Comparison of ENCODE assay signal across 7 mouse cellular contexts in genomic region chr7:115615697-115616237, GRCm38 (mm10).
DNase-seq lines count a peak whose midpoint lies in the region; ATAC-seq and TF ChIP-seq lines count a peak whose summit lies in the region.

No protein-coding gene starts in this region.

- no peak for TF ChIP-seq POLR2A in small intestine, adult 2 months (IDR thresholded peaks at IDR 0.05; ENCODE audit: low read depth, low read length)

- peak overlapping the region; percentile 33 for H3K4me3 ChIP-seq in embryonic facial prominence, embryonic 10.5 days
- peak overlapping the region; percentile 40 for H3K4me3 ChIP-seq in lung, postnatal 0 days (ENCODE audit: low read depth, low read length)
- no peak overlapping the region for H3K4me3 ChIP-seq in small intestine, adult 2 months (ENCODE audit: low read depth, low read length)

- TF ChIP-seq CTCF in lung, postnatal 0 days (IDR thresholded peaks at IDR 0.05): no peak
- TF ChIP-seq CTCF in small intestine, adult 2 months (IDR thresholded peaks at IDR 0.05; ENCODE audit: extremely low read depth, insufficient read length, insufficient replicate concordance, low read depth, low read length): no peak

- peak; percentile 73 for DNase-seq in Muller cell, postnatal 12 days (ENCODE audit: inconsistent ontology term)
- no peak for DNase-seq in embryonic facial prominence, embryonic 10.5 days (ENCODE audit: low spot score)
- peak; percentile 82 for DNase-seq in lung, postnatal 0 days (ENCODE audit: low spot score)
- DNase-seq in right cerebral cortex, postnatal 25 days: no peak
- no peak for DNase-seq in left cerebral cortex, adult 9 months (ENCODE audit: low spot score in 2 of 2)

- H3K9ac ChIP-seq in lung, postnatal 0 days (replicated peaks; ENCODE audit: low read depth): peak overlapping the region; percentile 53

- H3K4me2 ChIP-seq in lung, postnatal 0 days (replicated peaks; ENCODE audit: low read depth, low read length): peak overlapping the region; percentile 50

- H3K36me3 ChIP-seq in embryonic facial prominence, embryonic 10.5 days (replicated peaks): no peaks in the 10 kb centered on the region
- no peaks in the 10 kb centered on the region for H3K36me3 ChIP-seq in lung, postnatal 0 days (ENCODE audit: insufficient read depth, low read length)
- H3K36me3 ChIP-seq in small intestine, adult 2 months (ENCODE audit: control insufficient read depth, insufficient read depth, low read length): no peaks in the 10 kb centered on the region

- 0 out of 2 replicates have a peak, but pooled peaks cover 8% of the 10 kb centered on the region for H3K27me3 ChIP-seq in embryonic facial prominence, embryonic 10.5 days (replicated peaks; ENCODE audit: low read depth, poor library complexity, severe bottlenecking)
- no peaks in the 10 kb centered on the region for H3K27me3 ChIP-seq in lung, postnatal 0 days (replicated peaks; ENCODE audit: insufficient read depth, low read length)
- H3K27me3 ChIP-seq in small intestine, adult 2 months (ENCODE audit: control insufficient read depth, insufficient read depth, low read length): no peaks in the 10 kb centered on the region

- 14% methylated on average over 10 of the region's 10 CpGs for WGBS in embryonic facial prominence, embryonic 10.5 days
- 6% methylated on average over 10 of the region's 10 CpGs for WGBS in lung, postnatal 0 days
- WGBS in small intestine, adult 2 months: 2% methylated on average over 10 of the region's 10 CpGs

- TF ChIP-seq EP300 in lung, postnatal 0 days (IDR thresholded peaks at IDR 0.05): 0 out of 2 replicates have a peak, but pooled peaks have one; percentile 46

- ATAC-seq in hematopoietic stem cell, adult 5-6 weeks (replicated peaks in 1 of 2; ENCODE audit: insufficient read depth in 1 of 2, low FRiP score in 2 of 2, low TSS enrichment in 1 of 2, low read depth in 1 of 2, poor library complexity in 2 of 2, severe bottlenecking in 2 of 2): peak; percentile 86 to 88
- peak; percentile 85 for ATAC-seq in lung, postnatal 0 days

- H3K9me3 ChIP-seq in embryonic facial prominence, embryonic 10.5 days: no peaks in the 10 kb centered on the region
- H3K9me3 ChIP-seq in lung, postnatal 0 days (ENCODE audit: low read length): no peaks in the 10 kb centered on the region

- H3K27ac ChIP-seq in embryonic facial prominence, embryonic 10.5 days (replicated peaks): peak overlapping the region; percentile 77
- H3K27ac ChIP-seq in lung, postnatal 0 days (ENCODE audit: low read length): peak overlapping the region; percentile 90
- peak overlapping the region; percentile 87 for H3K27ac ChIP-seq in small intestine, adult 2 months (ENCODE audit: insufficient read depth, low read depth, low read length)

- H3K4me1 ChIP-seq in embryonic facial prominence, embryonic 10.5 days: peaks cover 15% of the 10 kb centered on the region
- H3K4me1 ChIP-seq in lung, postnatal 0 days (ENCODE audit: insufficient read depth, low read depth, low read length): no peaks in the 10 kb centered on the region; the same call in 1 of the 2 replicates
- no peaks in the 10 kb centered on the region for H3K4me1 ChIP-seq in small intestine, adult 2 months (ENCODE audit: control insufficient read depth, insufficient read depth, insufficient read length, low read length)

Comparison
In these comparisons a context has a peak if more than half of its experiments do, and no peak if none do; other contexts are left out.
1. DNase-seq: peak in Muller cell, postnatal 12 days (single experiment) and lung, postnatal 0 days (single experiment); none in embryonic facial prominence, embryonic 10.5 days (single experiment), right cerebral cortex, postnatal 25 days (single experiment) and left cerebral cortex, adult 9 months (0 of 2).
2. Peak in every context shown above with its lines, with median percentiles within 50 percentile points of each other: H3K27ac ChIP-seq.